Mouse (Mus musculus): ENCODE results near the gene Adk. TPM values are rescaled to one million over a fixed set of nuclear protein-coding genes. Genes with fewer than 3 reads are reported as not detected.

The Adk gene
- polyA plus RNA-seq, 1 experiment from 2014 or later, result 79.3 TPM

GRCm38 (mm10) chr14:21304815-21305214 is 252.4 kb downstream of the Adk start:
- no peaks in the 10 kb centered on the region for H3K9me3 ChIP-seq (replicated peaks)
- ATAC-seq (ENCODE audit: low FRiP score), result no peak
- H3K27me3 ChIP-seq, result no peaks in the 10 kb centered on the region
- no peak overlapping the region for H3K9ac ChIP-seq
- H3K4me3 ChIP-seq, result no peak overlapping the region
- H3K27ac ChIP-seq, result no peak overlapping the region
- H3K4me2 ChIP-seq (replicated peaks), result no peak overlapping the region
- no peaks in the 10 kb centered on the region for H3K4me1 ChIP-seq
- 100% methylated on average over 1 of the region's 1 CpGs for WGBS
- H3K36me3 ChIP-seq, result no peaks in the 10 kb centered on the region

- Histone ChIP-seq H3K4me2 (replicated peaks) (no peak overlapping the region), H3K36me3 (no peaks in the 10 kb centered on the region), H3K9ac (no peak overlapping the region), H3K9me3 (replicated peaks) (no peaks in the 10 kb centered on the region), H3K27me3 (no peaks in the 10 kb centered on the region), H3K4me3 (no peak overlapping the region), H3K27ac (no peak overlapping the region), H3K4me1 (no peaks in the 10 kb centered on the region)
- WGBS, result 69% methylated on average over 4 of the region's 4 CpGs
- no peak for ATAC-seq (ENCODE audit: low FRiP score)
Measured at GRCm38 (mm10) chr14:21308349-21308936, 256.1 kb downstream of the Adk start.

- no peak overlapping the region for H3K27ac ChIP-seq
- no peak overlapping the region for H3K9ac ChIP-seq
- no peaks in the 10 kb centered on the region for H3K4me1 ChIP-seq
- H3K27me3 ChIP-seq, result no peaks in the 10 kb centered on the region
- H3K36me3 ChIP-seq, result no peaks in the 10 kb centered on the region
- no peak overlapping the region for H3K4me3 ChIP-seq
- H3K9me3 ChIP-seq (replicated peaks), result no peaks in the 10 kb centered on the region
- H3K4me2 ChIP-seq (replicated peaks), result no peak overlapping the region
- WGBS, result 89% methylated on average over 5 of the region's 5 CpGs
- ATAC-seq (ENCODE audit: low FRiP score), result no peak
Measured at GRCm38 (mm10) chr14:21310530-21310929, 258.2 kb downstream of the Adk start.

- H3K27me3 ChIP-seq, result no peaks in the 10 kb centered on the region
- no peaks in the 10 kb centered on the region for H3K36me3 ChIP-seq
- H3K4me3 ChIP-seq, result no peak overlapping the region
- no peak overlapping the region for H3K4me2 ChIP-seq (replicated peaks)
- WGBS, result 78% methylated on average over 11 of the region's 11 CpGs
- no peaks in the 10 kb centered on the region for H3K9me3 ChIP-seq (replicated peaks)
- no peak for ATAC-seq (ENCODE audit: low FRiP score)
- no peak overlapping the region for H3K27ac ChIP-seq
- no peak overlapping the region for H3K9ac ChIP-seq
- no peaks in the 10 kb centered on the region for H3K4me1 ChIP-seq
Measured at GRCm38 (mm10) chr14:21313561-21314342, 261.4 kb downstream of the Adk start.

GRCm38 (mm10) chr14:21314466-21314865 is 262.1 kb downstream of the Adk start:
- Histone ChIP-seq H3K4me3 (no peak overlapping the region), H3K9ac (no peak overlapping the region), H3K9me3 (replicated peaks) (no peaks in the 10 kb centered on the region), H3K36me3 (no peaks in the 10 kb centered on the region), H3K27ac (no peak overlapping the region), H3K4me1 (no peaks in the 10 kb centered on the region), H3K4me2 (replicated peaks) (no peak overlapping the region), H3K27me3 (no peaks in the 10 kb centered on the region)
- WGBS, result 79% methylated on average over 3 of the region's 3 CpGs
- ATAC-seq (ENCODE audit: low FRiP score), result no peak

- WGBS, result 86% methylated on average over 1 of the region's 1 CpGs
- no peaks in the 10 kb centered on the region for H3K27me3 ChIP-seq
- no peak overlapping the region for H3K4me3 ChIP-seq
- H3K4me1 ChIP-seq, result peaks cover 8% of the 10 kb centered on the region
- no peak overlapping the region for H3K27ac ChIP-seq
- no peaks in the 10 kb centered on the region for H3K36me3 ChIP-seq
- no peak overlapping the region for H3K9ac ChIP-seq
- H3K9me3 ChIP-seq (replicated peaks), result no peaks in the 10 kb centered on the region
- ATAC-seq (ENCODE audit: low FRiP score), result no peak
- H3K4me2 ChIP-seq (replicated peaks), result no peak overlapping the region
Measured at GRCm38 (mm10) chr14:21334826-21335225, 282.5 kb downstream of the Adk start.

- H3K27me3 ChIP-seq, result no peaks in the 10 kb centered on the region
- H3K9ac ChIP-seq, result no peak overlapping the region
- ATAC-seq (ENCODE audit: low FRiP score), result no peak
- H3K4me1 ChIP-seq, result peaks cover 8% of the 10 kb centered on the region
- no peak overlapping the region for H3K4me2 ChIP-seq (replicated peaks)
- no peak overlapping the region for H3K4me3 ChIP-seq
- no peaks in the 10 kb centered on the region for H3K36me3 ChIP-seq
- no peak overlapping the region for H3K27ac ChIP-seq
- WGBS, result 68% methylated on average over 11 of the region's 11 CpGs
- H3K9me3 ChIP-seq (replicated peaks), result no peaks in the 10 kb centered on the region
Measured at GRCm38 (mm10) chr14:21335691-21336314, 283.4 kb downstream of the Adk start.

- Histone ChIP-seq H3K4me1 (peaks cover 8% of the 10 kb centered on the region), H3K4me2 (replicated peaks) (no peak overlapping the region), H3K27ac (no peak overlapping the region), H3K4me3 (no peak overlapping the region), H3K9ac (no peak overlapping the region), H3K9me3 (replicated peaks) (no peaks in the 10 kb centered on the region), H3K36me3 (no peaks in the 10 kb centered on the region), H3K27me3 (no peaks in the 10 kb centered on the region)
- 80% methylated on average over 4 of the region's 4 CpGs for WGBS
- no peak for ATAC-seq (ENCODE audit: low FRiP score)
Measured at GRCm38 (mm10) chr14:21337948-21338347, 285.6 kb downstream of the Adk start.

GRCm38 (mm10) chr14:21341195-21341594 is 288.8 kb downstream of the Adk start:
- no peak overlapping the region for H3K9ac ChIP-seq
- H3K9me3 ChIP-seq (replicated peaks), result no peaks in the 10 kb centered on the region
- H3K4me1 ChIP-seq, result no peaks in the 10 kb centered on the region; the same call in 1 of the 2 replicates
- ATAC-seq (ENCODE audit: low FRiP score), result no peak
- H3K27ac ChIP-seq, result no peak overlapping the region
- H3K4me2 ChIP-seq (replicated peaks), result no peak overlapping the region
- 94% methylated on average over 1 of the region's 1 CpGs for WGBS
- H3K36me3 ChIP-seq, result no peaks in the 10 kb centered on the region
- no peaks in the 10 kb centered on the region for H3K27me3 ChIP-seq
- no peak overlapping the region for H3K4me3 ChIP-seq

GRCm38 (mm10) chr14:21342984-21343383 is 290.6 kb downstream of the Adk start:
- H3K27me3 ChIP-seq, result no peaks in the 10 kb centered on the region
- no peak overlapping the region for H3K9ac ChIP-seq
- no peaks in the 10 kb centered on the region for H3K4me1 ChIP-seq
- 76% methylated on average over 3 of the region's 3 CpGs for WGBS
- no peaks in the 10 kb centered on the region for H3K9me3 ChIP-seq (replicated peaks)
- ATAC-seq (ENCODE audit: low FRiP score), result no peak
- H3K4me2 ChIP-seq (replicated peaks), result no peak overlapping the region
- no peak overlapping the region for H3K4me3 ChIP-seq
- no peaks in the 10 kb centered on the region for H3K36me3 ChIP-seq
- no peak overlapping the region for H3K27ac ChIP-seq

GRCm38 (mm10) chr14:21344896-21345295 is 292.5 kb downstream of the Adk start:
- no peaks in the 10 kb centered on the region for H3K36me3 ChIP-seq
- H3K4me1 ChIP-seq, result no peaks in the 10 kb centered on the region
- WGBS, result 89% methylated on average over 6 of the region's 6 CpGs
- ATAC-seq (ENCODE audit: low FRiP score), result no peak
- H3K27ac ChIP-seq, result no peak overlapping the region
- no peak overlapping the region for H3K4me2 ChIP-seq (replicated peaks)
- H3K9me3 ChIP-seq (replicated peaks), result no peaks in the 10 kb centered on the region
- no peak overlapping the region for H3K9ac ChIP-seq
- H3K4me3 ChIP-seq, result no peak overlapping the region
- H3K27me3 ChIP-seq, result no peaks in the 10 kb centered on the region

GRCm38 (mm10) chr14:21348611-21349260 is 296.4 kb downstream of the Adk start:
- H3K27me3 ChIP-seq, result no peaks in the 10 kb centered on the region
- H3K27ac ChIP-seq, result no peak overlapping the region
- no peaks in the 10 kb centered on the region for H3K9me3 ChIP-seq (replicated peaks)
- WGBS, result 66% methylated on average over 6 of the region's 6 CpGs
- no peak overlapping the region for H3K4me3 ChIP-seq
- ATAC-seq (ENCODE audit: low FRiP score), result no peak
- H3K9ac ChIP-seq, result no peak overlapping the region
- no peaks in the 10 kb centered on the region for H3K36me3 ChIP-seq
- no peak overlapping the region for H3K4me2 ChIP-seq (replicated peaks)
- no peaks in the 10 kb centered on the region for H3K4me1 ChIP-seq
